Mouse (Mus musculus) Muller cell, postnatal 12 days (primary cell): ENCODE data around the gene Kmt2d.

Source experiments
- DNase-seq: peaks from one replicate; pipeline ENCODE4 v3.0.0-alpha.2; 2015; ENCODE audit errors: inconsistent ontology term

Gene Kmt2d

DNA sequence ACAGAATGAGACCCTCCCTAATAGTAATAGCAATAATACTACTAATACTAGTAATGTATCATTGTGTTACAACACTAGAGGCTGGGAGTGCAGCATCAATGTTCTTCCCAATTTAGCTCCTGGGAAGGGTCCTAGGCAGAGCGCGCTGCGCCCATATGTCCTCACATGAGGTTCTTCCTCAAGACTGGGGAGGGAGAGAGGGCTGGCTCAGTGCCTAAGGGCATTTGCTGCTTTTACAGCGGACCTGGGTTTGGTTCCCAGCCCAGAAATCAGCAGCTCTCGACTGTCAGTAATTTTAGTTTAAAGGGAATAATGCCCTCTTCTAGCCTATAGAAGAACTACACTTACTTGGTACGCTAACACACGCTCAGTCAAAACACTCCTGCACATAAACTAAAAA, 16.5 kb upstream of the Kmt2d start:
- no peak for DNase-seq

DNA sequence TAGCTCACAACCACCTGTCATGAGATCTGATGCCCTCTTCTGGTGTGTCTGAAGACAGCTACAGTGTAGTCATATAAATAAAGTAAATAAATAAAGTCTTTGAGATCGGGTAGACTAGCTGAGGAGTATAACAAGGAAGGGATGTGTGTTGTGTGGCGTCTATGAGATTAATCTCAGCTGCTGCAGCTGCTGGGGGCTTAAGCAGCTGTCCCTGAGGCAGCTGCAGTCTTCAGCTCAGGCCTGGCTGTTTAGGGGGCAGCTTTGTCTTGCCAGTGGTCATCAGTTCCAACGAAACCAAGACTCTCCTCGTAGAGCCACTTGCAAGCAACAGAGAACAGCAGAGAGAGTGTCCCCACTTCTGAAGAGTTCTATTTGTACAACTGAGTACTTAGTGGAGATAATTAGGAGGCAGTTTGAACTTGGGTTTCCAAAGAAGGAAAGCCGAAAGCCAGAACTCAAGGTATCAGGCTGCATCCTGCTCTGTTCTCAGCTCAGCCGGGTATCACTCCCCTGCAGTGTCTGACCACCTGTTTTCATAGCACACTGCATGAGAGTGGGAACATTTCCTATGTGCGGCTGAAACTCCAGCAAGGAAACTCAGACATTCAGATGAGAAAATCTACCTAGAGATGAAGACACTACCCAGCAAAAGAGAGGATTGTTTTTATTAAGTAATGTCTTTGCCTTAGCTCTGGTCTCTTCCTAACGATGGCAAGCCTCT, 15.8 kb upstream of the Kmt2d start:
- DNase-seq, result no peak

GRCm38 (mm10) chr15:98884106-98884505, 13.1 kb upstream of the Kmt2d start:
- no peak for DNase-seq

- DNase-seq, result no peak
Measured at GRCm38 (mm10) chr15:98883661-98884060, 12.7 kb upstream of the Kmt2d start.

- no peak for DNase-seq
Measured at GRCm38 (mm10) chr15:98881656-98882008, 10.6 kb upstream of the Kmt2d start.

DNA sequence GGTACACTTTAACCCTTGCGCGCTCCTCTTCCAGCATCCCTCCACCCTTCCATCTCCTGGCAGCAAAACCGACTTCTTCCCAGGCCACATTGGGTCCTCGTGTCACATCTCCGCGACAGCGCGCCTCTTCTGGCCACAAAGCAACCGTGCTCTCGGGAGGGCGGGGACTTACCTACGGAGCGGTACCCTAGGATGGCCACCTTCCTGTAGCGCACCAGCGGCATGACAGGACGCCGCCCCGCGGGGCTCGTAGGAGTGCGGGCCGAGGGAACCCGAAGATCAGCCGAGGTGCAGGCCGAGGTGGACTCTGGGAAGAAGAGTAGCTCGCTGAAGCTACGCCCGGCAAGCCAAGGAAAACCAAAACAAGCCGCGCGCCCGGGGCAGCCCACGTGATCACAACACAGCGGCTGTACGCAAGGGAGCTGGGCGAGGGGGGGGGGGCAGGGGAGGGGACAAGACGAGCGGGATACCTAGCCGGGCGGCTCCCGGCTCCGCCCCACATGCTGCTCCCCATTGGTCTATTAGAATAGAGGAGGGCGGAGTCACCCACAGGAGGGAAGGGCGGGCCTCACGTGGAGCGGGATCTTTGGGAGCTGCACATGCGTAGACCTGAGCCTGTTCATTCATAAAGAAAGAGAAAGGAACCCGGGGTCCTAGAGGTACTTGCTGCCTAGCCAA, 10.1 kb upstream of the Kmt2d start:
- DNase-seq, result peak; percentile 99

- DNase-seq, result peak; percentile 35
Measured at GRCm38 (mm10) chr15:98877331-98877730, 6.3 kb upstream of the Kmt2d start.

DNA sequence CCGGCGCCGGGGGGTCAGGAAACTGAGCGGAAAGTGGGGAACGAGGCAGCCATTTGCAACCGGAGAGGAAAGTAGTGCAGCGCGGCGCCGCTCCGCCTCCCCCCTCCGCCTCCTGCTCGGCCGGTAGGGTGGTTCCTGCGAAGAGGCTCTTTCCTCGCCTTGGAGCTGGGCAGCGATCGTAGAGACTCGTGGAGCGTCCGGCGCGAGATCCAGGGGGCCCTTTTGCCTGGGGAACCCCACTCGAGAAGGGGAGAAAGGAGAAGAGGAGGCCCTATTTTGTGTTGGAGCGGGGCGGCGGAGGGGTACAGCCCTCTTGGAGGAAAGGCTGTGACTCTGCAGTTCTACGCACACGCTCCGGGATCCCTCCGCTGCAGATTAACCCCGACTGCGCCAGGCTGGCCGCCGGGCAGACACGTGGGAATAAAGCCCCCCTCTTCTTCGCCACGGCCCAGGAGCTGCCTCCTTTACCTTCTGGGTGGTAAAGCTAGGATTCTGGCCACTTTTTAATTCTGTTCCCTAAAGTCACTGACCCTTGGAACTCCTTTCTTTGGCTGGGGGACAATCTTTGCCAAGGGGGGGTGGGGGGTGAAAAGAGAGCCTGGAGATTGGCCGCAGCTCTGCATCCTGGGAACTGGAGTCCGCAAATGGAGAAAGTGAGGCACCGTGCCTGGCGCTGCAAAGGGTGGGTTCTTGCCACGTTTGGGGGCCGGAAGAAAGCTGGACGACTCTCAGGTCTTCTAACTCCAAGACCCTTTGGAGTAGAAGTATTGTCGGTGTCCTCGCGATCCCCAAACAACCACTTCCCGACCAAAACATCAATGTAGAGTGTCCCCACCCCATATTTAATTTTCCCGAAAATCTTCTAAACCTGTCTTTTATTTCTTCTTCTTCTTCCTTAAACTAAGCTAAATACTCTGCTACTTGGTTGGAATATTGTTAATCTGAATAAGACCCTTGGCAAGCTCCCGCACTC, 1.2 kb upstream of the Kmt2d start:
- peak; percentile 99 for DNase-seq

- peak; percentile 12 for DNase-seq
Measured at GRCm38 (mm10) chr15:98870179-98871069, 580 bp downstream of the Kmt2d start.

- no peak for DNase-seq
Measured at GRCm38 (mm10) chr15:98869342-98870178, 1.4 kb downstream of the Kmt2d start.

DNA sequence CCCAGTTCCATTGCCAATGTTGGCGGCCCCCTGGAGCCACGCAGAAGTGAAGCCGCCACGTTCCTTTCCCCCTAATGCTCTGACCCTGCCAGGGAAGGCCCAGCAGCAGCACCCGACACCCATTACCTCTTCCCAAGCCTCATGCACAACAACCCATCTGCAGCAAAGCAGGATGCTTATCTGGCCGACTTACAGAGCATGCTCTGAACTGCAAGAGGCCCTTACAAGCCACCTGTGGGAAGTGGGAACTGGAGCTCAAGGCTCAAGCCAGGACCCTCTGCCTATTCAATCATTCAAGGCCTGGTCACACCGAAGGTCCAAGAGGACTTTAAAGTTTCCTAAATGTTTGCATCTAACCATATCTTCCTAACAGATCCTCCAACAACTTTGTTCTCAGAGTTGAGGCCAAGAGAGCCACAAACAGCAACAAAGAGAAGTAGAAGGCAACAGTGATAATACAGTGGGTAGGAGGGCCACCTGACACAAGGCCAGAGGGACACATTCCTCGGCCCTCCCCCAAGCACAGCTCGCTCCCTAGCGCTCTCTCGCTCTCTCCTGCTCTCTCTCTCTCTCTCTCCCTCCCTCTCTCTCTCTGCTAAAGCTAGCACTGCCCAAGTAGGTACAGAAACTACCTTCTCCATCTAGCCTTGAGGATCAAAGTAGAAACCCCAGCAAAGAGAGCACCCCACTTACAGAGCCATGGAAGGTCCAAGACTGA, 2.5 kb downstream of the Kmt2d start:
- peak; percentile 30 for DNase-seq

- peak; percentile 31 for DNase-seq
Measured at GRCm38 (mm10) chr15:98867321-98867720, 3.7 kb downstream of the Kmt2d start.

DNA sequence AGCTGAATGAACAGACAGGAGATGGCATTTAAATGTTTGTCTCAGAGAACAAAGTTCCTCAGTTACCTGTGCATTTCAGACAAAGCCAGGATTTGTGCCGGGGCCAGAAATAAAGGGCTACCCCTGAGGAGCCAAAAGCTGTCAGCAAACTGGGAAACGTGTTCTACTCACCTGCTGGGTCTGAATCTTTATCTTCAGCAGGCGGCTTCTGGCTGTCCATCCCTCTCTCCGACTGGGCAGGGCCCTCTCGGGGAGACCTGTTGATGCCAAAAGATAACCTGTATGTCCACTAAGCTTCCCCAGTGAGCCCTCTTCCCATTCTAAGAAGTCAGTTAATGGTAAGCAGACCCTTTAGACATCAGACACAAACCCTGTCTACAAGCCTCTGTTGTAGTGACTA, 4.5 kb downstream of the Kmt2d start:
- no peak for DNase-seq

DNA sequence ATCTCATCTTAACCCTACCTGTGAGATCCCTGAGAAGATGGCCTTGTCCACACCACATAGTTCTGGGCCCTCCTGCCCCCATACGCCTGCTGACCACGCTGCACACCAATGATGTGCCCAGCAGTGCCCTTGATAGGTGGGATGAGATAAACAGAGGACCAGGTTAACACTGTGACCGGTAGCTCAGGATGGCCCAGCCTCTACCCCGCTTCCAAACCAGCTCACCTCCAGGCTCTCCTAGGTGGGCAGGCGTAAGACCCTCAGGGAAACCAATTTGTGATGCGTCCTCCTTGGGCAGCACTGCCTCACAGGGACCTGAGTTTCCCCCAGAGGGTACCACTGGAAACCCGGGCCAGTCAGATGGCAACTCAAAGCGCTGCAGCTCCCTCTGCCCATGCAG, 5.2 kb downstream of the Kmt2d start:
- no peak for DNase-seq

DNA sequence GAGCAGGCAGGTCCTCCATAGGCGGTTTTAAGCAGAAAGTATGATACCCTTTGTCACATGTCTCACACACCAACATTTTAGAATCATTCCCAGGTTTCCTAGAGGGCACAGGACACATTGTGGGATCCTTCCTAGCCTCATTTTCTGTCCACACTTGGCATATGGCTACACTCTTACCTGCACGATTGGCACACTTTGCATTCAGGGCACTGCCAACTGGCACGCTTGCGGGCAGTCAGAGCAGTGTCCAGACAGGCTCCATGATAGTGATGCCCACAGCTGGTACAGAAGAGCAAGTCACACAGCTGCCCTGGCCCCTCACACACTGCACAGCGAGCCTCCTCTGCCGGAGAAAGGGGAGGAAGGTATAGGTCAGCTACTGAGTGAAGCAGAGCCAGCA, 6.1 kb downstream of the Kmt2d start:
- DNase-seq, result no peak

DNA sequence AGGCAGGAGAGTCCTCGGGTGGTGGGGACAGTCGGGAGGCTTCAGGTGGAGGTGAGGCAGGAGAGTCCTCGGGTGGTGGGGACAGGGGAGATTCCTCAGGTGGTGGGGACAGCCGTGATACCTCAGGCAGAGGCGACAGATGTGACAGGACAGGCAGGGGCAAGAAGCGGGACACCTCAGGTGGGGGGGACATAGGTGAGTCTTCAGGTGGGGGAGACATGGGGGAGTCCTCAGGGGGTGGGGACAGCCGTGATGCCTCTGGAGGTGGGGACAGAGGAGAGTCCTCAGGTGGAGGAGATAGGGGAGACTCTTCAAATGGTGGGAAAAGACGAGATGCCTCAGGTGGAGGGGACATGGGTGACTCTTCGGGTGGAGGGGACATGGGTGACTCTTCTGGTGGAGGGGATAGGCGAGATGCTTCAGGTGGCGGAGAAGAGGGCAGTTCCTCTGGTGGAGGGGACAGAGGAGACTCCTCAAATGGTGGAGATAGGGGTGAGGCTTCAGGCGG, 7.5 kb downstream of the Kmt2d start:
- DNase-seq, result no peak

GRCm38 (mm10) chr15:98861701-98862410, 9.1 kb downstream of the Kmt2d start:
- DNase-seq, result no peak

DNA sequence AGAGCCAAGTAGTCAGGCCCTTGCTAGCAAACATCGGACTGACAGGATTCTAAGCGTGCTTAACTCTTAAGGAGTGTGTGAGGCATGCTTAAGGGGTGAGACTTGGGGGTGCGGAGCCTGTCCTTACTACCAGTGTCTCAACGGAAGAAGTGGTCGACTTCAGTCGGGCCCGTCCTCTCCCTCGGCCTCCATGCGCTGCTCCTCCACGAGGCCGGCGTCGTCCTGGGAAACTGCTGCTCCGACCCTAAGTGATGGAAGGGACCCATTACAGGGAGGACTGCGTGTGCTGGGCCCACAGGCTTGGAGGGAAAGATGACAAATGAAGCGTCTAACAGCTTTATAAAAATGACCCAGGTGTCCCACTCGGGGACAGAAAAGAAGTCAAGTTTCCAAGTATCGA, 10.1 kb downstream of the Kmt2d start:
- DNase-seq, result no peak
